Mouse (Mus musculus) liver, embryonic 11.5 days (tissue): ENCODE data around the gene Xpot. TPM values are rescaled to one million over a fixed set of nuclear protein-coding genes. Genes with fewer than 3 reads are reported as not detected.

Experiments
- ATAC-seq: fragments of 200-750 bp; cut with Nextera tagmentation; replicated peaks from 2 replicates; pipeline ENCODE4 v1.8.0; 2017; ENCODE audit warnings: moderate number of reproducible peaks, mild to moderate bottlenecking, moderate TSS enrichment, moderate library complexity; ENCODE audit not compliant: low FRiP score
- DNase-seq: peaks from one replicate; pipeline ENCODE4 v3.0.0-alpha.2; 2017; ENCODE audit warnings: low spot score
- H3K27ac ChIP-seq: fragments of 300-500 bp; sonication (generic); 2 replicates; pipeline ENCODE4 v1.5.1; 2014; ENCODE audit warnings: mild to moderate bottlenecking, low read depth, low read length, control low read depth
- H3K27me3 ChIP-seq: fragments of 300-500 bp; sonication (generic); replicated peaks from 2 replicates; pipeline ENCODE4 v1.6.1; 2014; ENCODE audit warnings: low read length, mixed read lengths; ENCODE audit not compliant: control insufficient read depth, insufficient read depth
- H3K36me3 ChIP-seq: fragments of 300-500 bp; sonication (generic); 2 replicates; pipeline ENCODE4 v1.6.1; 2014; ENCODE audit warnings: mild to moderate bottlenecking, low read length, moderate library complexity, mixed read lengths; ENCODE audit not compliant: control insufficient read depth, insufficient read depth
- H3K4me1 ChIP-seq: fragments of 300-500 bp; sonication (generic); replicated peaks from 2 replicates; pipeline ENCODE4 v1.6.1; 2014; ENCODE audit warnings: low read length, mixed read lengths; ENCODE audit not compliant: control insufficient read depth, insufficient read depth
- H3K4me2 ChIP-seq: fragments of 300-500 bp; sonication (generic); 2 replicates; pipeline ENCODE4 v1.6.1; 2014; ENCODE audit warnings: mild to moderate bottlenecking, control low read depth, moderate library complexity
- H3K4me3 ChIP-seq: fragments of 300-500 bp; sonication (generic); 2 replicates; pipeline ENCODE4 v1.5.1; 2014; ENCODE audit warnings: low read depth, low read length, control low read depth
- H3K9ac ChIP-seq: fragments of 300-500 bp; sonication (generic); 2 replicates; pipeline ENCODE4 v1.6.1; 2014; ENCODE audit warnings: low read depth, low read length, control low read depth
- H3K9me3 ChIP-seq: fragments of 300-500 bp; sonication (generic); 2 replicates; pipeline ENCODE4 v1.6.1; 2016; ENCODE audit warnings: low read length, inconsistent platforms, mixed read lengths; ENCODE audit not compliant: control insufficient read depth
- WGBS: fragments of 180-500 bp; shearing (Covaris S2); extraction: QIAGEN DNeasy Blood & Tissue Kit; methylation state at CpG from one replicate; pipeline ENCODE4 v1.1.7; 2014; 5-methylcytosine and 5-hydroxymethylcytosine counted together
- polyA plus RNA-seq: library from polyadenylated mRNA; unstranded; fragments of >200 nt; fragmentation: Nextera tagmentation; extraction: Ambion mirVana; gene quantifications from 2 replicates; pipeline ENCODE4 v1.2.1, GENCODE M21; 2014

Xpot gene
- polyA plus RNA-seq, 1 experiment from 2014 or later = 103 TPM

DNA sequence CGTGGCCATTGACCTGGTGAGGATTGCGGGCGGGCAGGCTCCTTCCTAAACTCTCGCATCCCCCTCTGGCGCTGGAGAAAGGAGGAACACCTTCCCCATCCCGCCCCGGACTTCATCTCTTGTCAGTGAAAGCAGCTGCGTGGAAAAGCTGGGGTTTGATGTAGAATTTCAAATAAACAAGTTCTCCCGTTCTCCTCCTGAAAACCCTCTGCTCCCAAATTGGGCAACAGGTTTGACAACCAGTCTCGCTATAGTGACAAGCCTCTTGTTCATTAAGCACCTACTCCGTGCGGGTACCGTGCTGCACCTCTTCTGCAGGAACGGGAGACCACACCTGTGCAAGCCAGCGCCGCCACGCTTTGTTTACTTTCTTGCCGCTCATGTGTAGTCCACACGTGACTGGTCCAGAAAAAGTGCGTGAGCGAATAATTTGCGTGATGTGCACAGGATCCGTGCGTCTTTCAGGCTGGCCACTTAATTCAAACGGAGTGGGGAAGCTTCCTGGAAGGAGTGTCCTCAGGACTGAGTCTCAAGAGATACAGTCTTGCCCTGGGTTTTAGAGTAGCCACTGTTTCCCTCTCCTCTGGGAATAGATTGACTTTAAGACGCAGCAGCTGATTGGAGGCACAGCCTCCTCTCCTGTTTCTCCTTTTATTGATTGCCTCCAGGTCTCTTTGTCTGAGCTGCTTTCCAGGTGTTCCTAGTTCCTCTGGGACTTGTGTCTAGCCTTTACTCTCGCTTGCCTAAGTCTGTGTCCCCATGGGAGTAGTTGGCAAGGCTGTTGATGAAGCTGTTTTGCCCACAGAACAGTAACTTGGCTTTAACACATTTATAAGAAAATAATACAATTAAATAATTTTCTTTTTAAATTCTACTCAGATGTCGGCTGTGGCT, 16.2 kb upstream of the Xpot start:
- peaks cover 26% of the 10 kb centered on the region for H3K27me3 ChIP-seq
- ATAC-seq = no peak
- no peak overlapping the region for H3K27ac ChIP-seq
- H3K4me3 ChIP-seq = peak overlapping the region; percentile 65
- H3K36me3 ChIP-seq = no peaks in the 10 kb centered on the region
- 0 out of 2 replicates have a peak overlapping the region, but pooled peaks have one; percentile 40 for H3K9ac ChIP-seq
- H3K4me1 ChIP-seq = peaks cover 9% of the 10 kb centered on the region
- peak; percentile 36 for DNase-seq
- peak overlapping the region; percentile 99 for H3K4me2 ChIP-seq
- WGBS = 7% methylated on average over 28 of the region's 28 CpGs
- no peaks in the 10 kb centered on the region for H3K9me3 ChIP-seq

DNA sequence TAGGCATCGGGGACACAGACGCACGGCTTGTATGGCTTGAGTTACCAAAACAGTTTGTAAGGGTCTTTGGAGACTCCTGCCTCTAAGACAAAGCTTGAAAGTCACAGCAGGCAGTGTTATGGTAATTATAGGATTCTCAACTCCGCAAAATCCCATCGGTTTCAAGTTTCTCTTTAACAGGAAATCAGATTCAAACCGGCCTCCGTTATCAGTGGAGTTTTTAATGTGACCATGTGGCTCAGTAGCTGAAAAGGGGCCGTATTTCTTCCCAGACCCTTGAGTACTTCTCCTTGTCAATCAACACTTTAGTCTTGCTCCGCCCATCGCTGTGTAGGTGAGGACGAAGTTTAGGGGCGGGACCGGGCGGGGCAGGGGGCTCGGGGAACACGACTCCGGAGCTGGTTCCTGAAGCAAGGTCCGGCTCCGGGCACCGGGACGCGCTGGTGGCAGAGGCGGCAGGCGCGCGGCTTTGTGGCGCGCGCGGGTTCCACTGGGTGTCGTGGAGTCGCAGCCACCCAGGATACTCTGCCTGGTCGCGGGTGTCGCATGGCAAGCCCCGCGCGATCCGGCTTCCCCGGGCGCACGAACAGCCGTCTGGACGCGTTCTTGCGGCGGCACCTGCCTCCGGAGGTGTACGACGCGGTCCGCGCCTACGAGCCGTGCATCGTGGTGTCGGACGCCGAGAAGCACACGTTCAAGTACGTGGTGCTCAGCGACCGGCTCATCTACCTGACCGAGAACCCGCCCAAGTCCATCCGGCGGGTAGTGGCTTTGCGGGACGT, 15.3 kb upstream of the Xpot start, which contains the start of gene D930020B18Rik:
Gene D930020B18Rik, plus strand, starts transcription at position 317 of the 782 bp plus-strand sequence.
- H3K9ac ChIP-seq = peak within 1 kb of the TSS; percentile 40; the same call in 1 of the 2 replicates
- 1% methylated on average over 69 of the region's 69 CpGs for WGBS
- peak within 1 kb of the TSS; percentile 65 for H3K4me3 ChIP-seq
- peak; percentile 52 for DNase-seq
- H3K4me1 ChIP-seq = peaks cover 9% of the 10 kb centered on the region
- H3K27ac ChIP-seq = no peak within 1 kb of the TSS
- peak within 1 kb of the TSS; percentile 99 for H3K4me2 ChIP-seq
- ATAC-seq = 0 out of 2 replicates have a peak, but pooled peaks have one; percentile 44
- no peaks in the 10 kb centered on the region for H3K9me3 ChIP-seq
- no peaks in the 10 kb centered on the region for H3K36me3 ChIP-seq
- H3K27me3 ChIP-seq = peaks cover 26% of the 10 kb centered on the region

DNA sequence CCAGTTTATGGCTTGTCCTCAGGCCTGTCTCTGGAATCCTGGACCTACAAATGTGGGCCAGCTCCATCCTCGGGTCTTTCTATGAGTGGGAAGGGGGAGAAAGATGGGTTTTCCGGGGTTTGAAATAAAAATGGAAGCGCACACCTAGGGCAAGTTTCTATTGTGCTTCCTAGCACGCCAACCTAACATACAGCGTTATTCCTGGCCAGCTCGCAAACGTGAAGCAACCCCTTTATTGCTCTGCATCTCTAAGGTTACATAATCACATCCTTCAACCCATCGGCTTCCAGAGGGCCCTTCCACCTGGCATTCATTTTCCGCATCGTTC, 14.8 kb upstream of the Xpot start:
- DNase-seq = no peak
- Histone ChIP-seq H3K9ac (no peak overlapping the region), H3K27me3 (peaks cover 26% of the 10 kb centered on the region), H3K4me1 (peaks cover 9% of the 10 kb centered on the region), H3K36me3 (no peaks in the 10 kb centered on the region), H3K4me3 (peak overlapping the region; percentile 65), H3K4me2 (peak overlapping the region; percentile 99), H3K9me3 (no peaks in the 10 kb centered on the region), H3K27ac (no peak overlapping the region)
- no peak for ATAC-seq
- 21% methylated on average over 10 of the region's 10 CpGs for WGBS

DNA sequence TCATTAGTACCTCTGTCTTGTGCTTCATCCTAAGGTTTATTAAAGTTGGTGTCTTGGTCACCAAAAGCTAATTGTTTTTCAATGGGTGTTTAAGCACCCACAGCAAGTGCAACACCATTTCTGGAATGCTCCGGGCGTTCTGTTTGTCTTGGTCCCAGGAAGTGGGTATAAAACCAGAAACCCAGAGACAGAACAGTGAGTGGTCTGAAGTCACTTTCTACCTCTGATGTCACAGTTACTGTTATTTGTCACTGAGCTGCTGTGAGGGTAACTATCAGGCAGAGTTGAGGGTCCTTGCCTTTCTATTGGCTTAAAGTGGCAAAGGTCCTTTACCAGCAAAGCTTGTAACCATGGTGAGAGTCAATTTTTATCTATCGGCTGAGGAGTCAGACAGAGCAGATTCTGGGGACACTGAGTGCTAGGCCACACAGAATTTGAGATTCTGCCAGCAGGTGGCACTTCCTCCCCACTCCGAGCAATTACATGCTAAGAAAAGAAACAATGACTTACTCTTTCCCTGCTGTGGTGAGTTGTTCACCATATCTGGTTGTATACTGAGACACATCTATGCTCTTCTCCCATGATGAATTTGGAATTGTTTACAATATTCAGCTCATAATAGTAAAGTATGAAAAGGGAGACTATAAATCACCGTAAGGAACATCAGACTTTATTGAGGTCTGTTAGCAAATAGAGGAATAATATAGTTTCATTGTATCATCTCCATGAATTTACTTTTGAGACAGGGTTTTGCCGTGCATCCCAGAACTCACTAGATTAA, 14.2 kb upstream of the Xpot start:
- no peak overlapping the region for H3K4me3 ChIP-seq
- no peaks in the 10 kb centered on the region for H3K36me3 ChIP-seq

DNA sequence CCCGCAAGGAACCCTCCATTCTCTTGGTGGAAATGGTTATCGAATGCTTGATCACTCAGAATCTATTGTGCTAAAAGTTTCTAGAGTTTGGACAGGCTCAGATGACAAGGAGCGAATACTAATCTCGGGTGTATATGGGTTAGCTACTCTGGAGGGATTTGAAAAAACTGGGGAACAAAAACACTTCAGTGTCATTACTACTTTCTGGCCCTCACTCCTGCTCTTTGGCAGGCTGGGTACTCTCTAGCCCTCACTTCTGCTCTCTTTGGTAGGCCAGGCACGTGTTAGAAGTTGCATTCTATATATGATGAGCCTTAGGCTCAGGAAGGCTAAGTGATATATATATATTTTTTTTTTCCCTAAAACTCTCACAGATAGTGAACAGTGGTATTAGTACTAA, 13.4 kb upstream of the Xpot start:
- H3K27me3 ChIP-seq = peaks cover 26% of the 10 kb centered on the region
- ATAC-seq (no peak), DNase-seq (no peak)
- no peak overlapping the region for H3K27ac ChIP-seq
- peaks cover 9% of the 10 kb centered on the region for H3K4me1 ChIP-seq
- no peaks in the 10 kb centered on the region for H3K9me3 ChIP-seq
- no peak overlapping the region for H3K9ac ChIP-seq
- no peak overlapping the region for H3K4me3 ChIP-seq
- no peaks in the 10 kb centered on the region for H3K36me3 ChIP-seq
- WGBS = 82% methylated on average over 5 of the region's 5 CpGs
- no peak overlapping the region for H3K4me2 ChIP-seq

More for the DNA sequence above, 14.2 kb upstream of the Xpot start:
- Histone ChIP-seq H3K27me3 (peaks cover 26% of the 10 kb centered on the region), H3K27ac (no peak overlapping the region), H3K9me3 (no peaks in the 10 kb centered on the region), H3K4me1 (peaks cover 9% of the 10 kb centered on the region), H3K4me2 (peak overlapping the region; percentile 99), H3K9ac (no peak overlapping the region)
- ATAC-seq (peak; percentile 51; the same call in 1 of the 2 replicates), DNase-seq (no peak)
- 52% methylated on average over 6 of the region's 6 CpGs for WGBS

DNA sequence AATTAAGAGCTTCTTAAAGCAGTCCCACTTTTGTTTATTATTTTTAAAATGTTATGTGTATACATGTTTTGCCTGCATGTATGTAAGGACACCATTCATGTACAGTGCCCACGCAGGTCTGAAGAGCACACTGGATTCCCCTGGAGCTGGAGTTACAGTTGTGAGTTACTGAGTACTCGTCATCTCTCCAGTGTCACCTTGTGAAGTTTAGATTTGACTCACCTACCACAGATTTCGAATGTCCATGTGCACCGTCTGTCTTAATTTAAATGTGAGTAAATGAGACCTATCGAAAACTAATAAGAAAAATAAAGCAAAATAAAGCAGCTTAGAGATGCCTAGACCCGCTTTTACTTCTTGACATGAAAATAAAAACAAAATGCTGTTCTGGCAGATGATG, 10.1 kb upstream of the Xpot start:
- Histone ChIP-seq H3K27me3 (peaks cover 6% of the 10 kb centered on the region), H3K27ac (no peak overlapping the region), H3K4me1 (no peaks in the 10 kb centered on the region), H3K9me3 (no peaks in the 10 kb centered on the region), H3K36me3 (no peaks in the 10 kb centered on the region), H3K4me3 (no peak overlapping the region), H3K4me2 (no peak overlapping the region), H3K9ac (no peak overlapping the region)
- WGBS = 81% methylated on average over 6 of the region's 6 CpGs
- DNase-seq = no peak
- no peak for ATAC-seq

DNA sequence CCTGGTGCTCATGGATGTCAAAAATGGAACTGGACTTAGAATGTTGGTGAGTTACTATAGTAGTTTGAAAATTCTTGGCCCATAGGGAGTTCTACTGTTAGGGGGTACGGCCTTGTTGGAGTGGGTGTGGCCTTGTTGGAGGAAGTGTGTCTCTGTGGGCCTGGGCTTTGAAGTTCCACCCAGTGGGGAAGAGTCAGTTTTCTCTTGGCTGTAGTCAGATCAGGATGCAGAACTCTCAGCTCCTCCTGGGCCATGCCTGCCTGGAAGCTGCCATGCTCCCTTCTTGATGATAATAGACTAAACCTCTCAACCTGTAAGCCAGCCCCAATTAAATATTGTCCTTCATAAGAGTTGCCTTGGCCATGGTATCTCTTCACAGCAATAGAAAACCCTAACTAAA, 8.0 kb upstream of the Xpot start:
- ATAC-seq (no peak; the same call in 1 of the 2 replicates), DNase-seq (no peak)
- H3K4me2 ChIP-seq = no peak overlapping the region
- no peak overlapping the region for H3K9ac ChIP-seq
- H3K27ac ChIP-seq = no peak overlapping the region
- H3K4me1 ChIP-seq = no peaks in the 10 kb centered on the region
- no peaks in the 10 kb centered on the region for H3K27me3 ChIP-seq
- 47% methylated on average over 1 of the region's 1 CpGs for WGBS
- H3K4me3 ChIP-seq = no peak overlapping the region
- H3K36me3 ChIP-seq = no peaks in the 10 kb centered on the region
- no peaks in the 10 kb centered on the region for H3K9me3 ChIP-seq

DNA sequence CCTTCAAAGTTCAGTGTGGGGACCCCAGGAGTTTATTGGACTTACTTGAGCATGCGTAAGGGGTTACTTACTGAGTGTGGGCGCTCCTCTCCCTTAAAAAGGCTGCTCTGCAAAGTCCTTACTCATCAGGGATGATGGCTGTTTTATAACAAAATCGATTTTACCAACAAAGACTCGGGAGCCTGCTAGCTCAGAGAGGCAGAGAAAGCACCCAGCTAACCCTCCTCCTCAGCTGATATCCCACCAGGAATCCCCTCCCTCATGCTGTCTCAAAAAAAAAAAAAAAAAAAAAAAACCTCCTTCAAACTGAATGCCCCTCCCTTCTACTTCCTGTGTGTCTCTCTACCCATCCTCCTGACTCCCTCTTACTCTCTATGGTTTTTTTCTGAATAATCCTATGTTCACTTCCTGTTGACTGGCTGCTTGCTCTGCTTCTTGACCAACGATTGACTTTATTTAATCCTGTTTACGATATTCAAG, 2.5 kb upstream of the Xpot start:
- WGBS = 89% methylated on average over 6 of the region's 6 CpGs
- no peak overlapping the region for H3K27ac ChIP-seq
- H3K4me3 ChIP-seq = no peak overlapping the region
- no peaks in the 10 kb centered on the region for H3K27me3 ChIP-seq
- H3K4me1 ChIP-seq = peaks cover 6% of the 10 kb centered on the region
- H3K9ac ChIP-seq = no peak overlapping the region
- H3K4me2 ChIP-seq = peak overlapping the region; percentile 1; the same call in 1 of the 2 replicates
- ATAC-seq = no peak
- no peak for DNase-seq
- no peaks in the 10 kb centered on the region for H3K36me3 ChIP-seq
- no peaks in the 10 kb centered on the region for H3K9me3 ChIP-seq
